Mouse (Mus musculus) cerebellum, adult 2 months (tissue): ENCODE measurements around the gene Agbl4. TPM values are rescaled to one million over a fixed set of nuclear protein-coding genes. Genes with fewer than 3 reads are reported as not detected.

ENCODE experiments used
- DNase-seq, 2 experiments: peaks; one replicate each; pipeline ENCODE4 v3.0.0; 2021
- H3K27ac ChIP-seq: fragments of 200-500 bp; 2 replicates; pipeline ENCODE4 v1.5.1; 2012; ENCODE audit warnings: low read length, control low read depth, inconsistent platforms; ENCODE audit not compliant: insufficient read depth
- H3K27me3 ChIP-seq: fragments of 200-500 bp; 2 replicates; pipeline ENCODE4 v1.6.1; 2012; ENCODE audit warnings: inconsistent platforms, mild to moderate bottlenecking, low read length, moderate library complexity; ENCODE audit not compliant: control insufficient read depth, insufficient read depth
- H3K4me1 ChIP-seq: fragments of 200-500 bp; 2 replicates; pipeline ENCODE4 v1.6.1; 2011; ENCODE audit warnings: low read length; ENCODE audit not compliant: control insufficient read depth, insufficient read depth
- H3K4me3 ChIP-seq: fragments of 200-500 bp; replicated peaks from 2 replicates; pipeline ENCODE3; 2011; ENCODE audit warnings: mild to moderate bottlenecking, low read depth, low read length, control low read depth; ENCODE audit not compliant: insufficient read depth
- CTCF ChIP-seq: fragments of 200-500 bp; IDR thresholded peaks from 2 replicates; pipeline ENCODE4 v1.5.1; 2011; ENCODE audit warnings: low read depth, mild to moderate bottlenecking, control low read depth, low read length, moderate library complexity, borderline replicate concordance; ENCODE audit not compliant: insufficient read depth
- POLR2A ChIP-seq: fragments of 200-500 bp; IDR thresholded peaks from 2 replicates; pipeline ENCODE4 v1.6.1; 2011; ENCODE audit warnings: low read length, control low read depth, borderline replicate concordance; ENCODE audit not compliant: insufficient read depth
- WGBS: fragments of 180-500 bp; shearing (Covaris S2); methylation state at CpG from one replicate; pipeline ENCODE4 v1.1.7; 2018; 5-methylcytosine and 5-hydroxymethylcytosine counted together
- polyA plus RNA-seq: library from polyadenylated mRNA; depleted of rRNA; stranded (reverse); fragments of >200 nt; gene quantifications from 2 replicates; pipeline ENCODE4 v1.2.3, GENCODE M21; 2012

Gene Agbl4
- polyA plus RNA-seq, 1 experiment: 4.8 TPM

- WGBS: 51% methylated on average over 2 of the region's 2 CpGs
- TF ChIP-seq POLR2A (no peak), CTCF (no peak)
- Histone ChIP-seq H3K27me3 (no peaks in the 10 kb centered on the region), H3K27ac (no peak overlapping the region), H3K4me3 (no peak overlapping the region), H3K4me1 (no peaks in the 10 kb centered on the region)
- DNase-seq: no peak
These were observed 1033.7 kb downstream of the Agbl4 start for GRCm38 (mm10) chr4:111431186-111431585.

GRCm38 (mm10) chr4:111432013-111432412, 1034.6 kb downstream of the Agbl4 start:
- Histone ChIP-seq H3K4me1 (no peaks in the 10 kb centered on the region), H3K4me3 (no peak overlapping the region), H3K27me3 (no peaks in the 10 kb centered on the region), H3K27ac (no peak overlapping the region)
- DNase-seq: no peak
- TF ChIP-seq POLR2A (no peak), CTCF (no peak)
- WGBS: 68% methylated on average over 5 of the region's 5 CpGs

GRCm38 (mm10) chr4:111432417-111432816, 1035.0 kb downstream of the Agbl4 start:
- Histone ChIP-seq H3K4me1 (no peaks in the 10 kb centered on the region), H3K4me3 (no peak overlapping the region), H3K27ac (no peak overlapping the region), H3K27me3 (no peaks in the 10 kb centered on the region)
- 84% methylated on average over 5 of the region's 5 CpGs for WGBS
- no peak for TF ChIP-seq POLR2A
- no peak for TF ChIP-seq CTCF
- no peak for DNase-seq

- no peak overlapping the region for H3K27ac ChIP-seq
- WGBS: 89% methylated on average over 1 of the region's 1 CpGs
- H3K4me3 ChIP-seq: no peak overlapping the region
- TF ChIP-seq POLR2A (no peak), CTCF (no peak)
- H3K4me1 ChIP-seq: no peaks in the 10 kb centered on the region
- no peak for DNase-seq
- no peaks in the 10 kb centered on the region for H3K27me3 ChIP-seq
These were observed 1044.2 kb downstream of the Agbl4 start for GRCm38 (mm10) chr4:111441709-111442108.

GRCm38 (mm10) chr4:111442435-111443238, 1045.2 kb downstream of the Agbl4 start:
- WGBS: 13% methylated on average over 1 of the region's 1 CpGs
- no peaks in the 10 kb centered on the region for H3K4me1 ChIP-seq
- H3K27me3 ChIP-seq: no peaks in the 10 kb centered on the region
- peak; percentile 7 to 14 for DNase-seq
- no peak overlapping the region for H3K4me3 ChIP-seq
- no peak for TF ChIP-seq CTCF
- no peak for TF ChIP-seq POLR2A
- H3K27ac ChIP-seq: no peak overlapping the region

GRCm38 (mm10) chr4:111443906-111444615, 1046.6 kb downstream of the Agbl4 start:
- H3K27me3 ChIP-seq: no peaks in the 10 kb centered on the region
- DNase-seq: no peak
- no peaks in the 10 kb centered on the region for H3K4me1 ChIP-seq
- WGBS: 37% methylated on average over 10 of the region's 10 CpGs
- TF ChIP-seq CTCF (no peak), POLR2A (no peak)
- H3K27ac ChIP-seq: no peak overlapping the region
- no peak overlapping the region for H3K4me3 ChIP-seq

- no peak for TF ChIP-seq CTCF
- TF ChIP-seq POLR2A: no peak
- Histone ChIP-seq H3K27me3 (no peaks in the 10 kb centered on the region), H3K27ac (no peak overlapping the region), H3K4me3 (no peak overlapping the region), H3K4me1 (no peaks in the 10 kb centered on the region)
- 0% methylated on average over 1 of the region's 1 CpGs for WGBS
- no peak for DNase-seq
These were observed 1047.2 kb downstream of the Agbl4 start for GRCm38 (mm10) chr4:111444616-111445160.
